Mouse (Mus musculus): ENCODE measurements around the gene Iqgap3. TPM values are rescaled to one million over a fixed set of nuclear protein-coding genes. Genes with fewer than 3 reads are reported as not detected.

Iqgap3 gene
- polyA plus RNA-seq, 1 experiment, result 25.7 TPM

DNA sequence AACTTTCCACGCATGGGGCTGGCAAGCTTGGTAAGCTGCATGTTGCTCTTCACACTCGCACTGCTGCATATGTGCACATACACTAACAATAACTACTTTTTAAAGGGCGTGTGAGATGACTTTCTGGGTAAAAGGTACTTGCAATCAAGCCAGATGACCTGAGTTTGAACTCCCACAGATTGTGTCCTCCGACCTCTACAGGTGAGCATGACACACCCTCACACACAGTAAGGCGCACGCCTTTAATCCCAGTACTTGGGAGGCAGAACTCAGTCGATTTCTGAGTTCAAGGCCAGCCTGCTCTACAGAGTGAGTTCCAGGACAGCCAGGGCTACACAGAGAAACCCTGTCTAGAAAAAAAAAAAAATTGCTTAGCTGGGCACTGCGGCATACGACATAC, 54.6 kb downstream of the Iqgap3 start:
- Histone ChIP-seq H3K27ac (ENCODE audit: insufficient read depth, low read depth, low read length) (no peak overlapping the region), H3K4me1 (ENCODE audit: control insufficient read depth, insufficient read depth, low read length) (peaks cover 33% of the 10 kb centered on the region), H3K4me3 (ENCODE audit: insufficient read depth, low read length) (no peak overlapping the region)
- TF ChIP-seq POLR2A (IDR thresholded peaks at IDR 0.05; ENCODE audit: borderline replicate concordance, low read depth, low read length) (no peak), CTCF (IDR thresholded peaks at IDR 0.05; ENCODE audit: low read depth, low read length) (no peak)

DNA sequence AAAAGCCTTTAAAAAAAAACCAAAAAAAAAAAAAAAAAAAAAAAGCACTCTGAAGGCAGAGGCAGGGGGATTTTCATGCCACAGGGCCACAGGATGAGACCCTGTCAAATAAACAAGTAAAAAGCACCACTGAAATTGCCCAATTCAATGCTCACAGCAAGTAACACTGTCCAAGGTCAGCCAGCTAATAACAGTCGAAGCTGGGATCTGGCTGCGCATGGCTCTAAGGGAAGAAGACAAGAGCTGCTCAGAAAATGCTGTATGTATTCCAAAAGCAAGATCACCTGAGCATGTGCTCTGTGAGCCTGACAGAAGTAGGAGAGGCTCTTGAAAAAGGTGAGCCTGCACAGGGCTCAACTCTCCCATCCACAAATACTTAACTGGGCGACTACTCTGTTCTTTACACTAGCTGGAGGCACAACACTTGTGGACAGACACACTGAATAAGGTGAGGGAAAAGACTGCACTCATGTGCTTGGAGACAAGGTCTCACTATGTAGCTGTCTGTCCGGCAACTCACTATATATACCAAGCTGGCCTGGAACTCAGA, 55.2 kb downstream of the Iqgap3 start:
- H3K27ac ChIP-seq (ENCODE audit: insufficient read depth, low read depth, low read length), result peak overlapping the region; percentile 99
- peaks cover 38% of the 10 kb centered on the region for H3K4me1 ChIP-seq (ENCODE audit: control insufficient read depth, insufficient read depth, low read length)
- TF ChIP-seq CTCF (IDR thresholded peaks at IDR 0.05; ENCODE audit: low read depth, low read length), result no peak
- no peak for TF ChIP-seq POLR2A (IDR thresholded peaks at IDR 0.05; ENCODE audit: borderline replicate concordance, low read depth, low read length)

GRCm38 (mm10) chr3:88137821-88138220, 56.0 kb downstream of the Iqgap3 start:
- peaks cover 38% of the 10 kb centered on the region for H3K4me1 ChIP-seq (ENCODE audit: control insufficient read depth, insufficient read depth, low read length)
- TF ChIP-seq CTCF (IDR thresholded peaks at IDR 0.05; ENCODE audit: low read depth, low read length) (no peak), POLR2A (IDR thresholded peaks at IDR 0.05; ENCODE audit: borderline replicate concordance, low read depth, low read length) (no peak)
- H3K4me3 ChIP-seq (ENCODE audit: insufficient read depth, low read length), result peak overlapping the region; percentile 71
- H3K27ac ChIP-seq (ENCODE audit: insufficient read depth, low read depth, low read length), result peak overlapping the region; percentile 99

More for the DNA sequence above, 55.2 kb downstream of the Iqgap3 start:
- peak overlapping the region; percentile 71 for H3K4me3 ChIP-seq (ENCODE audit: insufficient read depth, low read length)

- TF ChIP-seq POLR2A (IDR thresholded peaks at IDR 0.05; ENCODE audit: borderline replicate concordance, low read depth, low read length) (no peak), CTCF (IDR thresholded peaks at IDR 0.05; ENCODE audit: low read depth, low read length) (no peak)
- Histone ChIP-seq H3K27ac (ENCODE audit: insufficient read depth, low read depth, low read length) (peak overlapping the region; percentile 99), H3K4me1 (ENCODE audit: control insufficient read depth, insufficient read depth, low read length) (peaks cover 30% of the 10 kb centered on the region), H3K4me3 (ENCODE audit: insufficient read depth, low read length) (peak overlapping the region; percentile 71)
Observed at GRCm38 (mm10) chr3:88138336-88139242, 56.8 kb downstream of the Iqgap3 start.

- H3K4me3 ChIP-seq (ENCODE audit: insufficient read depth, low read length), result peak overlapping the region; percentile 71
- H3K4me1 ChIP-seq (ENCODE audit: control insufficient read depth, insufficient read depth, low read length), result peaks cover 28% of the 10 kb centered on the region
- TF ChIP-seq POLR2A (IDR thresholded peaks at IDR 0.05; ENCODE audit: borderline replicate concordance, low read depth, low read length) (no peak), CTCF (IDR thresholded peaks at IDR 0.05; ENCODE audit: low read depth, low read length) (no peak)
- H3K27ac ChIP-seq (ENCODE audit: insufficient read depth, low read depth, low read length), result peak overlapping the region; percentile 99
Observed at GRCm38 (mm10) chr3:88139243-88140177, 57.7 kb downstream of the Iqgap3 start.

DNA sequence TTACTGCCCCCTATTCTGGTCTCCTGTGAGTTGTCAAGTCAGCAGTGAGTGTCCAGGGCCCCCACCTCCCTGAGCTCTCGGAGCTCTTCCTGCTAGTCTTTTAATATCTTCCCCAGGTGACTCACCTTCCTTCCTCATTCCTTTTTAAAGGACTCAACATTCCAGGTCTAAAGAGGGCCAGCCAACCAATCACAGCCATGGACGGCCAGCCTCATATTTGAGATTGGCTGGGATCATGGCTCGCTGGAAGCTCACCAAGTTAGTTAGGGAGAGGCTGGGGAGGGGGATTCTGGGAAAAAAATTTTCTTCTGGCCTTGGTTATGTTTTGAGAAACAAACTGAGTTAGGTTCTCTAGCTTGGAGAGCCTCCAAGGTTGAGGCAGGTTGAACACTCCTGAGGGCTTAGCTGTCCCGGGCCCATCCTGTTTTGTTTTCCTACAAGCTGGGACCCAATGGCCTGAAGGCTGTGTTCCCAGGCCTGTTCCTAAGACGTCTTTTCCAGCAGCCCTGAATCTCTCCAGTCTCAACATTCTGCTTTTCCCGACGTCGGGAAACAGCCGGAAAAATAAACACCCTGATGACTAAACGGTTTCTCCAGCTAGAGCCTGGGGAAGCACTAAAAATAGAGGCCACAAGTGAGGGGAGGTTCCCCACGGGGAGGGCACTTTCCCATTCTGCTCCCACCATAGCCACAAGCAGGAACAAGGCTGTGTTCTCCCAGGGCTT, 58.6 kb downstream of the Iqgap3 start:
- Histone ChIP-seq H3K4me3 (ENCODE audit: insufficient read depth, low read length) (peak overlapping the region; percentile 65), H3K27ac (ENCODE audit: insufficient read depth, low read depth, low read length) (peak overlapping the region; percentile 99), H3K4me1 (ENCODE audit: control insufficient read depth, insufficient read depth, low read length) (peaks cover 34% of the 10 kb centered on the region)
- no peak for TF ChIP-seq CTCF (IDR thresholded peaks at IDR 0.05; ENCODE audit: low read depth, low read length)
- TF ChIP-seq POLR2A (IDR thresholded peaks at IDR 0.05; ENCODE audit: borderline replicate concordance, low read depth, low read length), result no peak

DNA sequence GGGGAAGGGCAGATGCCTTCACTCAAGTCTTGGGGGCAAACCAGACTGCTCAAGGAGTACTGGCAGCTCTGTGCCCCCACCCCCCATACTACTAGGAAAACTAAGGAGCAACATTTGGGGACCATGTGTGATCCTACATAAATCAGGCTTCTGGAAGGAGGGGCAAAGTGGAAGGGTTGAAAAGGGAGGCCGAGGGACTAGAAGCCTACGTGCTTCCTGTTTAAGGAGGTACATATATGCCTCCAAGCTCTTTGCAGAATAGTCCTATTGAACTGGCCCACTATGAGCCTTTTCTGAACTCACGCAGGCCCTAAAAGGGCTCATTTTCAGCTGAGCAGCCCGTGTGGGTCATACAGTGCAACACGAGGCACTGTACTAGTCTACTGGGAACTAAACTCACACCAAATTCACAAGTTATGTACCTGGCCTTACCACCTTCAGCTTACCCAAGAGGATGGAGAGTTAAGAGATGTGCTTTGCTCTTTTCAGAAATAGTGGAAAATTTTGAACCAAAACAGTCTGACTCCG, 59.2 kb downstream of the Iqgap3 start:
- TF ChIP-seq CTCF (IDR thresholded peaks at IDR 0.05; ENCODE audit: low read depth, low read length), result no peak
- TF ChIP-seq POLR2A (IDR thresholded peaks at IDR 0.05; ENCODE audit: borderline replicate concordance, low read depth, low read length), result no peak
- Histone ChIP-seq H3K4me3 (ENCODE audit: insufficient read depth, low read length) (peak overlapping the region; percentile 65; the same call in 1 of the 2 replicates), H3K27ac (ENCODE audit: insufficient read depth, low read depth, low read length) (peak overlapping the region; percentile 99), H3K4me1 (ENCODE audit: control insufficient read depth, insufficient read depth, low read length) (peaks cover 40% of the 10 kb centered on the region)

GRCm38 (mm10) chr3:88141439-88141786, 59.6 kb downstream of the Iqgap3 start:
- Histone ChIP-seq H3K27ac (ENCODE audit: insufficient read depth, low read depth, low read length) (peak overlapping the region; percentile 99), H3K4me3 (ENCODE audit: insufficient read depth, low read length) (peak overlapping the region; percentile 65), H3K4me1 (ENCODE audit: control insufficient read depth, insufficient read depth, low read length) (peaks cover 45% of the 10 kb centered on the region)
- TF ChIP-seq POLR2A (IDR thresholded peaks at IDR 0.05; ENCODE audit: borderline replicate concordance, low read depth, low read length) (no peak), CTCF (IDR thresholded peaks at IDR 0.05; ENCODE audit: low read depth, low read length) (no peak)

Data from bone marrow macrophage, adult 2 months (primary cell).